Mouse (Mus musculus): Measurements from ENCODE around the gene Hyal3. TPM values are rescaled to one million over a fixed set of nuclear protein-coding genes. Genes with fewer than 3 reads are reported as not detected.

Gene Hyal3
- total RNA-seq (2021): under 1 TPM; 0.36 to 0.46 TPM

DNA sequence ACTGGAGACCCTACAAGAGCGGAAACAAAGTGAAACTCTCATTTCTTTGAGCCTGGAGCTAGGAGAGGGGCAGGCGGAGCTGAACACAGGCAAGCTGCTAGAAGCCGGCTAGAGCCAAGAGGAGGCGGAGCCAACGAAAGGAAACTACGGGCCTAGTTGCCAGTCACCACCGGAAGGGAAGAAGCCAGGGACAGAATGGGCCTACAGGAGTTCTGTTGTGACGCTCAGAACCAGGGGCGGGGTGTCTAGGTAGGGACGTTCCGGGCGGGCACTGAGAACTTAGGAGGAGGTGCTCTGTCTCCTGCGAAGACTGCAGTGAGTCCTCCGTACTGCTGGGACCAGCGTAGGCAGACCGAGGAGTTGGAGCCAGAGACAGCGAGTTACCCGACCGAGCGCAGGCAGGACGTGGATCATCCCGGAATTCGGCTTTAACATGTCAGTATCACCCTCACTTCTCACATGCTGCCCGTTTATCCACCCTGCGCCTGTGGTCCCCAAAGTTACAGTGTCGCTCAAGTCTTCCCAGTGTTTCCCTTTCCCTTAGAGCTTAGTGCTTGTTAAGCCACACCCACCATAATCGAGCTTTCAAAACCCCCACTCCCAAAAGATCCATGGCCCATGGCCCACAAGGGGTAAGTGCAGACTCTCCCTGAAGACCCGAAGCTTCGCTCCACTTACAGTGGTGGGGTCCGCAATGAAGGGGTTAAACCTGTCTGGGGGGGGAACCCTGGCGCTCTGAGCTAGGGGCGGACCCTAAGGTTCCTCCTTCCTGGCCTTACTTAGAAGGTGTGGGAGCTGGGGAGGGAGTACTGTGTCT is at the start of gene Hyal3:
Gene Hyal3 (plus strand): TSS at position 318 of the 817 bp plus-strand sequence.
- DNase-seq: peak; percentile 87
- intact Hi-C loops (cut with DNase I): loop anchor here (1.0 kb wide), 1 partner anchor 11 kb away; no protein-coding TSS in a partner anchor

DNA sequence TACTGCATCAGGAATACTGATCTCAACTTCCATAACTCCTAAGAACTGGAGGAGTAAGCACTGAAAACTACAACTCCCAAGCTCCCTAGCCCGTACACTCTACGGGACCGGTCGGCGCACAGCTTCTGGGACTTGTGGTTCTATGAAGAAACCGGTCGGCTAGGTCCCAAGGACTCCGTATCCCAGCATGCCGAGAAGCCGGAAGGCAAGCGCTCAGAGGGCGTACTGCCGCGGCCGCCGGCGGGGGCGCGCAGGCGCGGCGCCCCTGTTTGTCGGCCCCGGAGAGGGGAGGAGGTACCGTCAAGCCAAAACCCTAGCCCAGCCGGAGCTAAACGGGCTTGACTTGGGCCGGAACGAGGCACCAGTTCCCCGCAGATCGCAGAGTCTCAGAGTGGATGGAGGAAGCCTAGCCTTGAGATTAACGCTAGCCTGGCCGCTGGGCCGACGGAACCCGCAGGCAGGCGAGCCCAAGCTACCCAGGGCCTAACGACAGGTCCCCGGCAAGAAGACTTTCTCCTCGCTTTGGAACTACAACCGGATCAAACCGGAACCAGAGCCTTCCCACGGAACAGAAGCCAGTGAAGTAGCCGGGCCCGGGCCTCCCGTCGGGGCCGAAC is 46.7 kb upstream of the Hyal3 start, which contains the start of gene Tmem115:
Gene Tmem115 (plus strand): TSS at position 155 of the 617 bp plus-strand sequence.
- peak; percentile 85 to 89 for DNase-seq
- intact Hi-C loops (cut with DNase I): loop anchor here (10.0 kb wide), 1 partner anchor 639 kb away; the partner anchor contains the start of gene Manf

DNA sequence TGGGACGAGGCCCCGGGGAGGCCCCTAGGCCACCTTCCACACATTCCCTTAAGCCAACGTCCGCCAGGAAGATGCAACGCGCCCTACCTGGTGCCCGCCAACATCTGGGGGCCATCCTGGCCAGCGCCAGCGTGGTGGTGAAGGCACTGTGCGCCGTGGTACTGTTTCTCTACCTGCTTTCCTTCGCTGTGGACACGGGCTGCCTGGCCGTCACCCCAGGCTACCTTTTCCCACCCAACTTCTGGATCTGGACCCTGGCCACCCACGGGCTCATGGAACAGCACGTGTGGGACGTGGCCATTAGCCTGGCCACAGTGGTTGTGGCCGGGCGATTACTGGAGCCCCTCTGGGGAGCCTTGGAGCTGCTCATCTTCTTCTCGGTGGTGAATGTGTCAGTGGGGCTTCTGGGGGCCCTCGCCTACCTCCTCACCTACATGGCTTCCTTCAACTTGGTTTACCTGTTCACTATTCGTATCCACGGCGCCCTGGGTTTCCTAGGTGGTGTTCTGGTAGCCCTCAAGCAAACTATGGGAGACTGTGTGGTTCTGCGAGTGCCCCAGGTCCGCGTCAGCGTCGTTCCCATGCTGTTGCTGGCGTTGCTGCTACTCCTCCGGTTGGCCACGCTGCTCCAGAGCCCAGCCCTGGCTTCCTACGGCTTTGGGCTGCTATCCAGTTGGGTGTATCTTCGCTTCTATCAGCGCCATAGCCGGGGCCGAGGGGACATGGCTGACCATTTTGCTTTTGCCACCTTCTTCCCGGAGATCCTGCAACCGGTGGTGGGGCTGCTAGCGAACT is 46.0 kb upstream of the Hyal3 start:
- intact Hi-C loops (cut with DNase I): loop anchor here (10.0 kb wide), 1 partner anchor 640 kb away; the partner anchor contains the start of gene Manf
- DNase-seq: peak in 1 of 2 experiments; percentile 28

DNA sequence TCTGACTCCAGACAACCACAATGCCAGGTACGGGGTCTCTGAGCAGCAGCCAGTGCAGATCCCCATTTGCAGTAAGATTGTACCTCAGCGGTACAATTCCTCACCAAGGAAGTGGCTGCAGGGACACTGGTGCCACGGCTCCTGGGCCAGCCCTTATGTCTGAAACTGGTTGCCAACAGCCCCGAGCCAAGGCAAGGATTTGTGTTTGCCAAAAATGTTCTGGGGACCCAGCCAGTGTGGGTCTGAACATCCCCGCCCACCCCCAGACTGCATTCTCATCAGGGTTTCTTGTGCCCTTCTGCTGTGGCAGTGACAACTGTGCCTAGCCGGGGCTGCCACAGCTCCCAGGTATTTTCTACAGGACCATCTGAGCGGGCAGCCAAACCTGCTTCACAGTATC is 42.4 kb upstream of the Hyal3 start:
- DNase-seq: no peak
- intact Hi-C loops (cut with DNase I): loop anchor here (10.0 kb wide), 1 partner anchor 643 kb away; the partner anchor contains the start of gene Manf

DNA sequence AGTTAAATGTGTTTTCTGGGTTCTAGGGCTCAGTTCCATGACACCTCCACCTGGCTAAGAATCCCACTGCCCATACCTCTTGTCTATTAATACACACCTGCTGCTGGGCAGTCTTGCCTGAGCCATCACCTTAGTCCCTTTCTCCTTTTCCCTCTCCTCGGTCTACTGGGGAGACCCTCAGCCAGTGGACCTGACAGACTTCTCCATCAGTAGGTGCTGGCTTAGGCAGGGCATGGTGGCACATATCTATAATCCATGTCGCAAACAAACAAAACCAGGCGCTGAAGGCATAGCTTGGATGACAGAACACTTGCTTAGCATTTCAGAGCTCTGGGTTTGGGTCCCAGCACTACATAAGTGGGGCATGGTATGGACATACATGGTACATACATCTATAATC is 41.9 kb upstream of the Hyal3 start:
- DNase-seq: no peak
- intact Hi-C loops (cut with DNase I): loop anchor here (10.0 kb wide), 1 partner anchor 644 kb away; the partner anchor contains the start of gene Manf

DNA sequence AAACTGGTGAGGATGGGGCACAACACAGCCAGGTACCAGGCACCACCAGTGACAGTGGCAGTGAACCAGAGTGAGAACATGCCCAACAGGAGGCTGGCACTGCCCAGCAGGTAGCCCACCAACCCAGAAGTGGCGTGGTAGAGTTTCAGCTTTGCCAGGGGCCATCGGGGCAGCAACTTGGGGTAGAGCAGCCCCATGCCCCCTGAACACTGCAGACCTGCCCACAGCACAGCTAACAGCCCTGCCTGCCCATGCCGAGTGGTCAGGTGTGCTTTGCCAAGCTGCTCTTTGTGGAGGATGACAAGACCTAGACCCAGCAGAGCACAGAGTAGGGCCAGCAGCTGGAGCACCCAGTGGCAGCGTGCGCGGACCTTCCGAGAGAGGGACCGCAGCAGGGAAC is 40.7 kb upstream of the Hyal3 start:
- intact Hi-C loops (cut with DNase I): loop anchor here (10.0 kb wide), 1 partner anchor 645 kb away; the partner anchor contains the start of gene Manf
- no peak for DNase-seq

DNA sequence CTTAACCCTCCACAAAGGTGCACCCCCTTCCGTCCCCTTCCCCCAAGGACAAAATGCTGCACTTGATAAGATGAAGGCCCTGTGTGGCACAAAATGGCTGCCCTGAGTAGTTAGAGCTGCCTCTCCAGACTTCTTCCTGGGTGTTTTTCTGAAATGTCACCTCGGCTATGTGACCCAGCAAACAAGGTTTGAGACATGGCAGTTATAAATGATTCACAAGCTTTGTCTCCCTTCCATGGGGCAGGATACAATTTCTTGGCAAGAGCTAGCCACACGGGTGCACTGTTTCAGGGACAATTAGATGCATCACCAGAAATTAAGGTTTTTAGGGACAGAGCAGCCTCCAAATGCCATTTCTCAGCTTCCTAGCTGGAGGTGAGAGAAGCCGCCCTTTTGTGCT is 40.2 kb upstream of the Hyal3 start:
- intact Hi-C loops (cut with DNase I): no loop called here
- DNase-seq: no peak

DNA sequence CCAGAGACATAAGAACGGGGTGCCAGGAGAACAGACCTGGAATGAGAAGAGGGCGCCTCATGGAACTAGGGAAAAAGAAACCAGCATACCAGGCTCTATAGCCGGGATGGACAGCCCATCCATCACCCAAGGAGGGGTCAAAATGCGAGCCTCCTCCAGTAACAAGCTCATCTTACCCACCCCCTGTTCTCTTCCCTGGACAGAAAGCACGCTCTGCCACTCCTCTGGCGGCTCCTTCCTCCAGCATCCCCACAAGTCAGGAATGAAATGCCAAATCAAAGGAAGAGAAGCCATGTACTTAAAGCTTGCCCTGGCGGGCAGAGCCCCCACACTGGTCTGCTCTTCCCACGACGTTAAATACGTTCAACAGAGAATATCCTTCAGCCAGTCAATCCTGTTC is 39.6 kb upstream of the Hyal3 start:
- no peak for DNase-seq
- intact Hi-C loops (cut with DNase I): no loop called here

DNA sequence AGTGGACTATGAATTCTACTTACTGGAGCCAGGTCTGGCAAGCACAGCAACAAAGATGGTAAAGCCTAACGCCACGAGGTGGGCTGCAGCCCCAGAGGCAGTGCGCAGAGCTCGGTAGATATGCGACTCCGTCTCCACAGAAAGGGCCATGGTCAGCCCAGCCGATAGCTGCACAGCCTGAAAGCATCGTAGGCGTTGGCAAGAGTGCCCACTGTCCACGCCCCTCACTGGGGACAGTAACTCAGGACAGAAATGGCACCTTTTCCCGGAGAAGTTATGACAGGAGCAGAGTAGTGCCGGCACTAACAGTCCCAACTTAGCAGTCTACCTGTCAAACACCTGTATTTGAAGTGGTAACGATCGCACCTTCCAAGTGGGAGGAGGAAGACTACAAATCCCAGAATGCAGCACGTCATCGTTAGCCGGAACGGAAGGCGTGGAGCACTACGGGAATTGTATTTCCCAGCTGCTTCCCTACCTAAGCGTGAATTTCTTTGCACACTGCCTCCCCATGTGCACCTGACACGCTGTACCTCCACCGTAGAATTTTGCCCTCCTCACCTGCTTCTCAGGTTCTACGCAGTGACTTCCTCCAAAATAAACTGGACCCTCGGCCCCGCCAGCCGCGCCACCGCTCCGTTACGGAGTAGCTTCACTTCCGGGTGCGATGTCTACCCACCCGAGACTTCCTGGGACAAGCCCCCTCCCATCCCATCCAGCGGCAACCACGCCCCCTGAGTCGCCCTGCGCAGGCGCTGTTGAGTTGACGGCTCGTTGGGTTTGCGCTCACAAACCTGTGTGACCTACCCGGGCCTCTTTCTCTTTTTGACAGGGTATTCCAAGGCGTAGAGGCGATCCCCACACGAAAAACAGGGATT is 38.9 kb upstream of the Hyal3 start, which contains the start of the genes Cyb561d2 and Nprl2:
Gene Cyb561d2 (minus strand): TSS at position 720 of the 878 bp plus-strand sequence.
Gene Nprl2 (plus strand): TSS at position 753 of the 878 bp plus-strand sequence.
- peak; percentile 93 to 96 for DNase-seq
- intact Hi-C loops (cut with DNase I): no loop called here

DNA sequence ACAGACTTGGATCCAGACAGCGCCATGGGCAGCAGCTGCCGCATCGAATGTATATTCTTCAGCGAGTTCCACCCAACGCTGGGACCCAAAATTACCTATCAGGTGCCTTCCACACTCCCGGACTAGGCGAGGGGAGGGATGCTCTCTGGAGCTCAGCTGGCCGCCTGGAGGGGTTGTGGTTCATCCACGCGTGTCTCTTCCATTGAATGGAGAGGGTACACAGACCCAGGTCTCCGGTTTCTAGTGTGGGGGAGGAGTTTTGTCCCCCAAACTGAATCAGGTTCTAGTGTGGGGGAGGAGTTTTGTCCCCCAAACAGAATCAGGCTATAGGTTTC is 38.3 kb upstream of the Hyal3 start:
- DNase-seq: no peak
- intact Hi-C loops (cut with DNase I): no loop called here

DNA sequence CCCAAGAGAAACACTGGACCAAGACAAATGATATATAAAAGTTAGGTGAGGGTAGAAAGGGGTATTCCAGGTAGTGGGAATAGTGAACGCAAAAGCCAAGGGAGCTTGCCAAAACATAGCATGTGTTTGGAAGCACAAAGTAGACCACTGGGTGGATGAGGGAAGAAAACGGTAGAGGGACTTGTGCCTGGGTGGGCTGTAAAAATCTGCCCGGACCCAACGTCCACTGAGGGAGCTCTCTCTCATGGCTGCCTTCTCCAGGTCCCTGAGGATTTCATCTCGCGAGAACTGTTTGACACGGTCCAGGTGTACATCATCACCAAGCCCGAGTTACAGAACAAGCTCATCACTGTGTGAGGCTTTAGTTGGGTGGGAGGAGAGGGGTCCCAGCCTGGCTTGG is 37.9 kb upstream of the Hyal3 start:
- intact Hi-C loops (cut with DNase I): no loop called here
- no peak for DNase-seq

DNA sequence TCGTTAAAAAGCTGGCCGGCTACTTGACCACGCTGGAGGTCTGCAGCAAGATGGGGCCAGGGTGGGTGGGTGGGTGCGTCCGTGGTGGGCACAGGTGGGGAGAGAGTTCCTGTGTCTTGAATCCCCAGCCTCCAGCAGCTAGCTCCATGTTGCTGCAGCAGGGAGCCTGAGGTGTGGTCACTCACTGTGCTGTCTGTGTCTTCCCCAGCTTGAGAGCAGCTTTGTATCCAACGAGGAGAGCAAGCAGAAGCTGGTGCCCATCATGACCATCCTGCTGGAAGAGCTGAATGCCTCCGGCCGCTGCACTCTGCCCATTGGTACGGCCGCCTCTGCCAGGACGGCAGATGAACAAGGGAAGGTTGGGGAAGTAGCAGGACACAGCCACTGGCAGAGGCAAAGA is 37.3 kb upstream of the Hyal3 start:
- no peak for DNase-seq
- intact Hi-C loops (cut with DNase I): no loop called here

DNA sequence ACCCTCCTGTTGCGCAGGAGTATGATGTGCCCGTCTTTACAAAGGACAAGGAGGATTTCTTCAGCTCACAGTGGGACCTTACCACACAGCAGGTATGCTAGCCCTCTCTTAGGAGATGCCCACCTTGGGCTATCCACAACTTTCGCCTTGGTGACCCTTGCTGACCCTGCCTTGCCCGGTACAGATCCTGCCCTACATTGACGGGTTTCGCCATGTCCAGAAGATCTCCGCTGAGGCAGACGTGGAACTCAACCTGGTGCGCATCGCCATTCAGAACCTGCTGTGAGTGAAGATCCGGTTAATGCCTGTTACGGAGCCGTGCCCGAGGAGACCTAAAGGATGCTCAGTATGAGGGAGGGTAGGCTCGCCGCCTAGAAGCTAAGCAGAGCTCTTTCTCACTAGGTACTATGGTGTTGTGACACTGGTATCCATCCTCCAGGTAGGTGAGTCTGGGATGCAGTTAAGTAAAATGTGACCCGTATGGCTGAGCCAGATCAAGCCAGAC is 36.4 kb upstream of the Hyal3 start:
- DNase-seq: no peak
- intact Hi-C loops (cut with DNase I): no loop called here

DNA sequence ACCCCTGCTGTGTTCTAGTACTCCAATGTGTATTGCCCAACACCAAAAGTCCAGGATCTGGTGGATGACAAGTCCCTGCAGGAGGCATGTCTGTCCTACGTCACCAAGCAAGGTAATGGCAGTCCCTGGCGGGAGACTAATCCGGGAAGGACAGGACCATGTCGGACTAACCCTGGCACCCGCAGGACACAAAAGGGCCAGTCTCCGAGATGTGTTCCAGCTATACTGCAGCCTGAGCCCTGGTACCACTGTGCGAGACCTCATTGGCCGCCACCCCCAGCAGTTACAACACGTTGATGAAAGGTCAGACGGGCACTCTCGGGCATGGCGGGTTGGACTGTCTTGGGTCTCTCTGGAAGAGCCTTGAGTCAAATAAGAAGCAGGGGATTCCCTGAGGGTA is 35.9 kb upstream of the Hyal3 start:
- no peak for DNase-seq
- intact Hi-C loops (cut with DNase I): no loop called here

DNA sequence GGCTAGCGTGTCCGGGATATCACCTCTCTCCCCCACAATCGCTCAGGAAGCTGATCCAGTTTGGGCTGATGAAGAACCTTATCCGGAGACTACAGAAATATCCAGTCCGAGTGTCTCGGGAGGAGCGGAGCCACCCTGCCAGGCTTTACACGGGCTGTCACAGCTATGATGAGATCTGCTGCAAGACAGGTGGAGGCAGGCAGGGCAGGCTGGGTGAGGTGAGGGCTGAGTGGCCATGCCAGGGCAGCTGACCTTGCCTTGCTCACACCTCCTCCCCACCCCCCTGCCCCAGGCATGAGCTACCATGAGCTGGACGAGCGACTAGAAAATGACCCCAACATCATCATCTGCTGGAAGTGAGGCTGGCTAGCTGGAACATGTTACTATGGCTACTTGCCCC is 35.4 kb upstream of the Hyal3 start:
- intact Hi-C loops (cut with DNase I): no loop called here
- DNase-seq: no peak

DNA sequence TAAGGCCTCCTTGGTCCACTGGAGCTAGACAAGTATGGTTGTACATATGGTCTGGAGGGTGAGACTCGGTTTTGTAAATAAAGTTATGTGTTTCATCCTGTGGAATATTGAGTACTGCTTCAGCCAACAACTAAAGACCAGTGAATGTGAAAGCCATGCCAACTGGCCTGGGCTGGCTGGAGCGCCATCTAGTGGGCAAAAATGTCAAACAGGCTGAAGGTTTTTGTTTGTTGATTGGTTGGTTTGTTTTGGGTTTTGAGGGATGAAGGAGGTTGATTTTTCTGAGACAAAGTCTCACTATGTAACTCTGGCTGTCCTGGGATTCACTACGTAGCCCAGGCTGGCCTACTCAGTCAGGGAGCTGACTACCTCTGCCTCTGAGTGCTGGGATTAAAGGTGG is 35.0 kb upstream of the Hyal3 start:
- intact Hi-C loops (cut with DNase I): no loop called here
- peak; percentile 77 to 81 for DNase-seq

DNA sequence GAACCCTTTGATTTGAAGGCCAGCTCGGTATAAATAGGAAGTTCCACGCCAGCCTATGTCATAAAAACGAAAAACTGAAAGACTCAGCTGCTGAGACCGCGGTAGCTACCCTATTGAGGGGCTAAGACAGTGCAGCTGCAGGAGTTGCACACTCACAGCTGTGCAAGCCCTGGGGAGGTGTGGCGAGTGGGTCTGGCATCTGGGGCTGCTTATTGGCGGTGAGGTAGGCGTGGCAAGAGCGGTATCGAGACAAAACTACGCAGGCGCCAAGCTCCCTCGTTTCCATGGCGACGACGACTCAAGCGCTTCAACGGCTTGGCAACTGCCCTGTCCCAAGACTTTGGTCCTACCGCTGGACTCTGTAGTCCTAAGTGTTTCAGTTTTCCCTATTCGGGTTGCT is 33.6 kb upstream of the Hyal3 start, which contains the start of gene Zmynd10:
Gene Zmynd10 (plus strand): TSS at position 273 of the 400 bp plus-strand sequence.
- DNase-seq: peak; percentile 81 to 82
- intact Hi-C loops (cut with DNase I): no loop called here

DNA sequence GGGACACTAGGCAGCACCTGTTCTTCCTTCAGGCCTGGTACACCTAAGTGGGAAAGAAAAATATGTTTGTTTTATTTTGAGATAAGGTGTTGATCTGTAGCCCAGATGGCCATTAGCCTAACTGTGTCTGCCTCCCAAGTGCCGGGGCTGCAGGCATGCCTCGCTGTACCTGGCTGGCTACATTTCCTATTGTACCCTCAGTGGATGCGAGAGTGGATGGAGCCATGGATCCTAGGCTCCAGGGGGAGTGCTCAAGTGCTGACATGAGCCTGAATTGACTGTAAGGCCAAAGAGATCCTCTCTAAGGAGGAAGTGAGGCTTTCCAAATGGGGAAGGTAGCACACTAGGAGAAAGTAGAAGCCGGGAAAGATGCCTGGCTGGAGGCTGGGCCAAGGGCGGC is 32.7 kb upstream of the Hyal3 start:
- intact Hi-C loops (cut with DNase I): no loop called here
- no peak for DNase-seq

DNA sequence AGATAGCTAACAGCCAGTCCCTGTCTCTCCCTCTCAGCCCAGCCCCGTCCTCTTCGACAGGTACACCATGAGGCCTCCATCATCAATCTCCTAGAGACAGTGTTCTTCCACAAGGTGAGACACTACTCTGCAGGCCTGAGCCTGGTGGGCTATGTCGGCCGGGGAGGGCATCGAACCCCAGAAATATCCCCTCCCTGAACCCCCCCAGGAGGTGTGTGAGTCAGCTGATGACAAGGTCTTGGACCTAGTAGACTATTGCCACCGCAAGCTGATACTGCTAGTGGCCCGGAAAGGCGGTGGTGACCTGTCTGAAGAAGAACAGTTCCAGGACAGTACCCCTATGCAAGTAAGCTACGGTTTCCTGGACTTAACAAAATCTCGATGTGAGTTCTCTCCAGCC is 31.8 kb upstream of the Hyal3 start:
- intact Hi-C loops (cut with DNase I): no loop called here

More for the DNA sequence above, 31.8 kb upstream of the Hyal3 start:
- no peak for DNase-seq
